Mouse (Mus musculus) forelimb bud, embryonic 11.5 days (tissue): ENCODE results near the gene Btnl1.

Source experiments
- DNase-seq: peaks from one replicate; pipeline ENCODE4 v3.0.0-alpha.2; 2012; ENCODE audit warnings: low read depth, low spot score

The Btnl1 gene

DNA sequence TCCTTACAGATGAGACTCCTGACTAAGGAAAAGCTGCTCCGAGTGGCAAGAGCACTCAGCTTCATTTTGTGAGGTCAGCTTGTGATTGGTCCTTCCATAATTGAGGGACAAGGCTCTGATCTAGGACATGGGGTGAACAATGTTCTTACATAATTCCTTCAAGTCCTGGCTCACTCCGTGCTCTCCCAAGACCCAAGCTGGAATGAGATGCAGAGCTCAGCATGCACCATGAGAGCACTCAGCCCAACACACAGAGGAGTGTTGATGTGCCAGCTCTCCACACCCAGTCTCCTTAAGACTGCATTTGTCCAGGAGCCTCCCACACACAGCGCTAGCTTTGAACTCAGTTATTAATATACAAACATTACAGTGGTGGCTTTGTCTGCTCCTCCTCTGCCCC lies 7.8 kb downstream of the Btnl1 start:
- no peak for DNase-seq

DNA sequence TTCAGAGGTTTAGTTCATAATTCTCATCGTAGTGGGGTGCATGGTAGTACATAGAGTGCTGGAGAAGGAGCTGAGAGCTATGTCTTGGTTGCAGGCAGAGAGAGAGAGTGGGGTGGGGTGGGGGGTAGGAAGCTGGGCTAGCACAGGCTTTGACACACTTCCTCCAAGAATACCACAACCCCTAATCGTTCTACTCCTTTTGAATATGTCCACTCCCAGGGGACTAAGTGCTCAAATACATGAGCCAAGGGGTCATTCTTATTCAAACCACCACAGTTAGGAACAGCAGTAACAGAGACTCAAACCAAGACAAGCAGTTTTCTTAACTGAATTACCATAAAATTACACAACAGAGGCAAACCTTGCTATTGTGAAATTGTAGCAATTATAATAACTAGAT lies 9.7 kb downstream of the Btnl1 start:
- no peak for DNase-seq

DNA sequence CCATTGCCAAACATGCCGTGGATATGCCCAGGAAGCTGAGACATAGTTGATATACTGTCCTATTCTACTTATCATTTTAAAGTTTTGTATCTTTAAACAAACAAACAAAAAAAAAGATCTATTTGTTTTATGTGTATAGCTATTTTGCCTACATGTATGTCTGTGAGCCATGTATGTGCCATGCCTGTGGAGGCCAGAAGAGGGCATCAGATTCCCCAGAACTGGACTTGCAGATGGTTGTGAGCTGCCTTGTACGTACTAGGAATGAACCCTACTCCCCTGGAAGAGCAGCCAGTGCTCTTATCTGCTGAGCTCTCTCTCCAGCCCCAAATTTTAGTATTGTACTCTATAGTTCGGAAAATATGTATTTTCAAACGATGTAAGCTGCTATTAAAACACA lies 11.6 kb downstream of the Btnl1 start:
- no peak for DNase-seq

DNA sequence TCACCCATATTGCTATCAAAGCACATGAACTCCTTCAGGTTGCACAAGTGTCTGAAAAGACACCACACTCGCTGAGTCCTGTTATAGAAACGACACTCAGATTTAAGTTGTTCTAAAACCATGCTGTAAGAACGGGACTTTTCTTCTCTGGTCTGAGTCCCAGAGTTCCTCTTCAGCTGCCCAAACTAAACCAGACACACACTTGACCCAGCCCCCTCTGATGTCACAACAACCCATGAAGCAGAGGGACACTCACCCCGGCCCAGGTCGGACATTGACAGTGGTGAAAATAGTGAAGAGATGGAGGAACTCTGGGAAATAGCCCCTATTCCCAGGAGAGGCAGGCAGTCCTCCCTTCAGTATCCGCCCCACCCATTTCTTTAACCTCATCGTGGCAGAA lies 14.6 kb downstream of the Btnl1 start:
- no peak for DNase-seq

DNA sequence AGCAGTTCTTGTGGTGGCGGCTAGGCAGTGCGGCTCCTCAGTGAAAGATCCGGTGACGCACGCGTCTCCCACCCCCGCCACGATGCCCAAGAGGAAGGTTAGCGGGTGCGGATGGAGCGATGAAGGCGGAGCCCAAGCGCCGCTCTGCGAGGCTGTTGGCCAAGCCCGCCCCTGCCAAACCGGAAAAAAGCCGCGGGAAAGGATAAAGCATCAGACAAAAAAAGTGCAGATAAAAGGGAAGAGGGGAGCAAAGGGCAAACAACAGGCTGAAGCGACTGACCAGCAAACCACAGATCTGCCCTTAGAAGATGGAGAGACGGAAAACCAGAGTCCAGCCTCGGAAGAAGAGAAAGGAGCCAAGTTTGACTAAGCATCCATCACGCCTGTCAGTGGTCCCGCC lies 15.4 kb downstream of the Btnl1 start:
- DNase-seq = peak; percentile 6

DNA sequence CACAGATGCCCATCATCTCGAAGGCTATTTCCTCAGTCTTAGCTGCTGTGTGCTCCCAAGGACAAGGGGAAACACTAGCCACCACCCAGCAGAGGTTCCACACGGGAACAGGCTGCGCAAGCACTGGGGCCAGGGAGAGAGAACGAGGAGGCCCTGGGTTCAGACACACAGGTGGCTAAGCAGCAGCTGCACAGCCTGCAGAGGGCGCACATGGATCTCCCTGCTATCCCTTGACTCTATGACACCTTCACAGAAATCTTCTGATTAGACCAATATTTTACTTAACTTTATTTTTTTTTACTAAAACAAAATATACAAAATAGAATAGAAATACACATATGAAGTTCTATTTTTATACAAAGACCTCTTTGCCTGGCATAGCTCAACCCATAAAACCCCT lies 20.4 kb downstream of the Btnl1 start:
- no peak for DNase-seq

DNA sequence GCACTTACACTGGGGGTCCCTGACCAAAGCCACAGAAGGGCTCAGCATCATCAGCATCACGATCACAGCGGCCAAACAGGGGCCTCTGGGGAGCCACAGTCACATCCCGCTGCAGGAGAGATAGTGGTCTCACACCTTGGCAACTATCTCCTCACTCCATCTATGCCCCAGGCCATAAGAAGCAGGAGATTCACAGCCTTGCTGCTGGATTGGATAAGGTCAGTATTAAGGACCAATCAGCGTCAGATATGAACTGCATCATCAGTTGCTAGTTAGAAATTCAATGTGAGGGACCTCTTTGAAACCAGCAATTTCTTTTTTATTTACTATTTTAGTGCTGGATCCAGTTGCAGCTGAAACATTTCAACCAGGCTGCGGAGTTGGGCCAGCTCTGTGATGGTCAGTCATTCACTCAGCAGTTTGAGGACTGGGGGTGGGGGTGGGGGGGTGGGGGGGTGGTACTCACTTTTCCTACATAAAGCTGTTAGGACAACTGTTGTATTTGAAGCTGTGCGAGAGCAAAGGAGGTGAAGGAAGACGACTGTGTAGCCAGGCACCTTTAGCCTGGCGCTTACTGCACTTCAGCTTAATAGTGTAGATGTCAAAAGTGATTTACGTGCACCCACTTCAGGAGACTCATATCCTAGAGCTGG lies 21.3 kb downstream of the Btnl1 start:
- DNase-seq = peak; percentile 87

DNA sequence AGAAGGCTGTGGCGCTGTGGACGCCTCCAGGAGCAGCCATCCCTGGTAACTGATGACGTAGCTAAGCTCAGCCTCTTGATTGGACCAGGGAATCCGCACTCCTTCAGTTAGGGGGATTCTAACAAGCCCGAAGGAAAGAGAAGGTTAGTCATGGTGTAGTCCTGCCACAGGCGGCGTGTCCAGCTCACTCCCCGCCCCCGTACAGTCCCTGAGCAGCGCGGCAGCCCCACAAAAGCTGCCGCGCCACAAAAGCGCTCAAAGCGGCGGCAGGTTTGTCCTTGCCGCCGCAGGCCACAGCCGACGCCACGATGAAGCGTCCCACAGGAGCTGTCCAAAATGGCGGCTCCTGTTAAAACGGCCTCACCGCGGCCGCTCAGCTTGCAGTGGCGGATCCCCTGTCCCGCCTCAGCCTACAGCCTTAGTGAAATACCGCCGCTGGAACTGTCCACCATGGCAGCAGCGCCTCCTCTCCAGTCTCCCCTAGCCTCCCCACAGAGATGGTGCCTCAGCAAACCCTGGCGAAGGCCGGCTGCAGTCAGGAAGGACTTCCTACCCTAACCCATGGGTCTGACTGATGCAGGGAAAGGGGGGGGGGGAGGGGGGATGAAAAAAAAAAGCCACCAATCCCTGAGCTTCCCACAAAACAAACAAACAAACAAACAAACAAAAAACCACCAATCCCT lies 21.9 kb downstream of the Btnl1 start, which contains the start of gene BC051142:
BC051142 (plus strand) TSS at position 110 of the 683 bp plus-strand sequence.
- peak; percentile 91 for DNase-seq

DNA sequence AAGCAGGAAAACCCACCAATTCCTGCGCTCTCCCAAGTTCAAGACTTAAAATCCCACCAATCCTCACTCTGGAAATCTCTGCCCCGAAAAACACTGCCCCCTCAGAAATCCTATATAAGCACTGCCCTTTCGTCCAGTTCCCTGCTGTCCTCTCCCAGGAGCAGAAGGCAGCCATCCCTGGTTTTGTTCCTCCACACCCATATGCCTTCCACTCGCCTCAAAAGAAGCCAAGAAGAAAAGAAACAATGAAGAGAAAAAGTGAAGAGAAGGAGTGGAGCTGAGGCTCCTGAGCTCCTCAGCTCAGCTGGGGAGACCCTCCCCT lies 22.4 kb downstream of the Btnl1 start:
- DNase-seq = no peak

DNA sequence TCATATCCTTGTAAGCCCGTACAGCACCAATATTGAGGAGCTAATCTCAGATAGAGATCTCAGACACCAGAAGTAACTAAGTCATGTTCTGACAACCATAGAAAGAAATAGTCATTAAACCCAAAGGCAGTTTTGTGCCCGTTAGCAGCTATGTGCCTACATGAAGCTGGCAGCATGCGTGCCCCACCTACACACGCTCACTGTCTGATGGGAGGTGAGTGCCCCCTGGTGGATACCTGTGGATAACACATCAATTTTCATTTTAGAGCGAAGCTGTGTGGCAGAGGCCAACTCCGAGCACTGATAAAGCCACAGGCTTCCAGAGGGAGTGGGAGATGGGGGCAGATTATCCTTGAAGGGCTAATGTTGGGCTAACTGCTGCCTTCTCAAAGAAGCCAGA lies 34.2 kb downstream of the Btnl1 start:
- peak; percentile 61 for DNase-seq

DNA sequence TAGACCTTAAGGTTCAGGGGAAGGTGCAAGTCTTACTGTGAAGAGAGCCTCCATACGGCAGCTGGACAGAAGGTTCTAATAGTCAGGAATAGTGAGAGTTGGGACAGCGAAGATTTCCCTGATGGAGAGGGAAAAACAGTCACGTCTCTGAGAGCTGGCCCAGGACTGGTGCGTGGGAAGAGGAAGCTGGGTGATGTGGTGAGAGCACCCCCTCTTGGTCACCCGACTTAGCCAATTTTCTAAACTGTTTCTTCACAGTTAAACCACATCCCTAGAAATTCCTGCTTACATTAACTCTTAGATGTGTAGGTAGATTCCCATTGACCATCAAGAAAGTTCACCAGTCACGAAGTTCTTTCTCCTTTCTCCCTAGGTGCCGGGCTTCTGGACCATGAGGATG lies 43.1 kb downstream of the Btnl1 start:
- DNase-seq = no peak

DNA sequence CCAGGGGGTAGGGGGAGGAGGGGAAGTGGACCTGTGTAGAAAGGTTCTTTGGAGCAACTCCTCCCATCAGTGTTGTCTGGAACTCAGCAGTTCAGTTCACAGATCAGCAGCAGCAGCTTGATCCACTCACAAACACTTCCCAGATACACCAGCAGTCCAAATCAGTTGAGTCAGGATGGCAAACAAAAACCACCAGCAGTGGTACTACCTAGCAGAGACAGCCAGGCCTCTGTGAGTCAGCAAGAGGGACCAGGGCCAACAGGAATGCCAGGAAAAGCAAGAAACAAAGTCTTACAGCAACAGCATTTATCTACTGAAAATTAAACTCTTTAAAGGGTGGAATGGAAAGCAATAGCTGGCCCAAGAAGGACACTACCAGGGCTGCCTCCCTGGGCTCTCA lies 50.7 kb downstream of the Btnl1 start:
- DNase-seq = no peak
